Mouse (Mus musculus): Measurements from ENCODE around the gene Tbx1. TPM values are rescaled to one million over a fixed set of nuclear protein-coding genes. Genes with fewer than 3 reads are reported as not detected.

The Tbx1 gene
- polyA plus RNA-seq, 1 experiment from 2014 or later = 0.13 TPM

DNA sequence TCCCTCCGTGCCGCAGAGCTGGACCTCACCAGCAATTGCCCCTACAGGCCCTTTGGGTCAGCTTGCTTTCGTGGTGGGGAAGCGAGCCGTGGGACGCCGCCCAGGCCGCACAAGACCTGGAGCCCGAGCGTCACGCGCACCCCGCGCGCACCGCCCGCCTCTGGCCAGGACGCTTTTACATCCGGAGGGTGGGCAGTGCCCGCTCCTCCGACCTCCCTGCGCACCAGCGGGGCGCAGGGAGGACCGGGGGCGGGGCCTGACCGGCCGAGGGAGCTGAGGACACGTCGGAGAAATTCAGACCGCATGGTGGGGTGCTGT lies 1.8 kb downstream of the Tbx1 start:
- no peak for TF ChIP-seq CTCF (IDR thresholded peaks at IDR 0.05)
- in situ Hi-C loops (cut with MboI; ENCODE audit: low pct_unique_long_range_greater_than_20kb) = no loop called here
- ATAC-seq (no peak), DNase-seq (ENCODE audit: low read depth, low spot score) (no peak)
- ChIA-PET CTCF (no interaction called here), POLR2A (no interaction called here)
- H3K27me3 ChIP-seq = peaks cover 36% of the 10 kb centered on the region

DNA sequence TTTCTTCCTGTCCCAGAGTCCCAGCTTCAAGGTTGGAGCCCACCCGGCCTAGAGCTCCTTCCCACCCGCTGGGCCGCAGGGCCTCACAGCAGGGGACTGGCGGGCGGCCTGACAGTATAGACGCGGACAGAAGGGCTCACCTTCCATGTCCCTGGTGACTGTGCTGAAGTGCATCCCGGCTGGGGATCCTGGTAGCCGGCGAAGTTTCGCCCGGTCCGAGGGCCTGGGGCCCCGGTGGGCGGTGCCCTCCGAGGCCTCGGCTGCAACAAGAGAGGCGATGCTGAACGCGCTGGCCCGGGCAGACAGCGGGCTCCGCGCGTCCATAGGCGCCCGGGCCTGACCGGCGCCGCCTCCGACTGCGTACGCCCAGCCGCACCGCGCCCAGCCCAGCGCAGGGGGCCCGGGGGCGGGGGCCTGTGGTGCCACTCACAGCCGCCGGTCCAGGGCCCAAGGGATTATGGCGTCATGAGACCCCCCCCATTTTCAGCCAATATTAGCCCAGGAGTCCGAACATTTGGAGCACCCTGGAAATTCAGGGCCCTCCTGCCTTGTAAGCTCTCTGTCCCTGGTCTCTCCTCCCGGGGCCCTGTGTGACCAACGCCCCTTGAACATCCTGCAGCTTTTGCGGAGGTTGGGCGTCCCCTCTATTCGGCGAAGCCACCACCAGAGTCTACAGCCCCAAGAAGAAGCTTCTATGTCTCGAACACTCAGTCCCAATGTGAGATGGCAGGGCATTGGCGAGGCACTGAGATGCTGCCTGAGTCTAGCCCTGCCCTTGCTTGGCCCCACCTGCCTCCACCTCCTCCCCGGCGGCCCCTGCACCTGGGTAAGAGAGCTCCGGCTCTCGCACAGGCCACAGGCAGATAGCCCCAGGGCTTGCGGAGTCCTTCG lies 2.4 kb downstream of the Tbx1 start:
- peaks cover 35% of the 10 kb centered on the region for H3K27me3 ChIP-seq
- in situ Hi-C loops (cut with MboI; ENCODE audit: low pct_unique_long_range_greater_than_20kb) = no loop called here
- POLR2A ChIA-PET = no interaction called here
- ATAC-seq (no peak), DNase-seq (ENCODE audit: low read depth, low spot score) (no peak)
- CTCF ChIA-PET = no interaction called here
- TF ChIP-seq CTCF (IDR thresholded peaks at IDR 0.05) = no peak

DNA sequence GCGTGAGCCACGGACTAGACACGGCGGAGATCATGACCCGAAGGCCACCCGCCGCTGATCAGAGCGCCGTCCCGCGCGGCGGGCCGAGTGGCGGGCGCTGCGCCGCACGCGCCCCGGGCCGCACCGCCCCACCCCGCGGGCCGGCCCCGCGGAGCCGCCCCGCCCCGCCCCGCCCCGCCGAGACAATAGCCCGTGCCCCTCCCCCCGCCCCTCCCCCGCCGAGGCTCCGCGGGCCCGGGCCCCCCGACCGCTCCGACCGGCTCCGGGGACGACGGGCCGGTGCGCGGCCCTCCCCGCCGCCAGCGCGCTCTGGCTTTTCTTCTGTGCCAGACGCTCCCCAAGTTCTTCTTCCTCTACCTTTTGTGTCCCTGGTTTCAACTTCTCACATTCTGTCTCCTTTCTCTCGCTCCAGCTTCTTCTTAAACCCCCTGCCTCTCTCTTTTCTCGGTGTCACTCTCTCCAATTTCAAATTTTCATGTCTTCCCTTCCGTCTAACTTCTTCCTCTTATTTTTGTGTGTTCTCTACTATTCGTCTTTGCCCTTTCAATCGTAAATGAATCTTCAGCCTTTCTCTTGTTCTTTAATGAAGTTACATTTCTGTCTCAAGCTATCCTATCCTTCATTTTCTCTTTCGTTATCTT lies 3.4 kb downstream of the Tbx1 start:
- ChIA-PET CTCF (no interaction called here), POLR2A (no interaction called here)
- ATAC-seq (no peak), DNase-seq (ENCODE audit: low read depth, low spot score) (no peak)
- TF ChIP-seq CTCF (IDR thresholded peaks at IDR 0.05) = no peak
- H3K27me3 ChIP-seq = peaks cover 40% of the 10 kb centered on the region
- in situ Hi-C loops (cut with MboI; ENCODE audit: low pct_unique_long_range_greater_than_20kb) = no loop called here

DNA sequence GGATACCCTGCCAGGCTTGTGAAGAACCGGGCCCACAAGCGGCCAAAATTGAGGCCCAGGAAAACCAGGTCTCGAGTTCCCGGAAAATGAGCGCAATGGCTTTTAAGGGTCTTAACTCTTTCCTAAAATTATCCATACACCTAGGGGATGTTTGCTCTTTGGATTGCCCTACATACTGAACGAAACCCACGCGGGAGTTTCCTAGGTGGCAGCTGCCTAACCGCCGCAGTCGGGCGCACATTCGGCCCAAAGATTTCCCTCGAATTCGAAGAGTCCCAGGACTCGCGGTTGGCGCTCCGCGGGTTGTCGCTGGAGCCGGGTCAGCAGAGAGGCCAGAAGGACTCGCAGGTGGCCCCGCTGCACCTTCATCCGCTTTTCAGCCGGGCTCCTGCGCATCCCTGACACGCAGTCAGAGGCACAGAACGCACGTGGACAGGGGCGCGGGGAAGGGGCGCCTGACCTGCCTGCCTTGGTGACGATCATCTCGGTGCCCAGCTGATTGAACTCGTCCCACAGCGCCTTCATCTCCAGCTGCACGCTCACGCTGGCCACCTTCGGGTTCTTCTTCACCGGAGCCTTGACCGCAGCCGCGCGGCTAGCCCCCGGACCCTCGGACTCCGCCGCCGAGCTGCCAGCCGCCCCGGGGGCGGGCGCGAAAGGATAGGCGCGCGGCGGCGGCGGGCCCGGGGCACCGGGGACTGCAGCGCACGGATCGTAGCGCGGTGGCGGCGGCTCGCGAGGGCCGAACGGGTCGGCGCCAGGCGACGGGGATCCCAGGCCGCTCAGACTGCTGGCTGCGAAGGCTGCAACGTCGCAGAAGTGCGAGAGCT lies 4.2 kb downstream of the Tbx1 start:
- peaks cover 38% of the 10 kb centered on the region for H3K27me3 ChIP-seq
- no peak for ATAC-seq
- in situ Hi-C loops (cut with MboI; ENCODE audit: low pct_unique_long_range_greater_than_20kb) = no loop called here
- CTCF ChIA-PET = no interaction called here
- no peak for TF ChIP-seq CTCF (IDR thresholded peaks at IDR 0.05)
- POLR2A ChIA-PET = no interaction called here
- no peak for DNase-seq (ENCODE audit: low read depth, low spot score)

DNA sequence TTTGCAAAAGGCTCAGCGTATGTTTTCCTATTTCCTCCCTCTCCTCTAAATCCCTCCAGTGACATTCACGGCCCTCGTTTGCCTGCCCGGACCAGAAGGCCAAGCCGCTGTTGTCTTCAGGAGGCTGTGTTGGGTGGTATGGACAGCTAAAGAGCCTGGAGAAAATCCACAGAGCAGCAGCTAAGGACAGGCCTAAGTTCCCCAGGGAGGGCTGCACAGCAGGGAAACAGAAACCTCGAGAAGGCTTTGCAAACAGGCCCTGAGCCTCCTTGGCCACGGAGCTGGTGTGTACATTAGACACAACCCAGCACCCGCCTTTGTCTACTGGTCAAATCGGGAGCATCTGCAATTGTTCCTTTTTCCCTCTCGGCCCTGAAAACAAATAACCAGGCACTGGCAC lies 4.8 kb downstream of the Tbx1 start:
- CTCF ChIA-PET = no interaction called here
- H3K27me3 ChIP-seq = peaks cover 38% of the 10 kb centered on the region
- in situ Hi-C loops (cut with MboI; ENCODE audit: low pct_unique_long_range_greater_than_20kb) = no loop called here
- no peak for ATAC-seq
- no peak for DNase-seq (ENCODE audit: low read depth, low spot score)
- POLR2A ChIA-PET = no interaction called here
- no peak for TF ChIP-seq CTCF (IDR thresholded peaks at IDR 0.05)

DNA sequence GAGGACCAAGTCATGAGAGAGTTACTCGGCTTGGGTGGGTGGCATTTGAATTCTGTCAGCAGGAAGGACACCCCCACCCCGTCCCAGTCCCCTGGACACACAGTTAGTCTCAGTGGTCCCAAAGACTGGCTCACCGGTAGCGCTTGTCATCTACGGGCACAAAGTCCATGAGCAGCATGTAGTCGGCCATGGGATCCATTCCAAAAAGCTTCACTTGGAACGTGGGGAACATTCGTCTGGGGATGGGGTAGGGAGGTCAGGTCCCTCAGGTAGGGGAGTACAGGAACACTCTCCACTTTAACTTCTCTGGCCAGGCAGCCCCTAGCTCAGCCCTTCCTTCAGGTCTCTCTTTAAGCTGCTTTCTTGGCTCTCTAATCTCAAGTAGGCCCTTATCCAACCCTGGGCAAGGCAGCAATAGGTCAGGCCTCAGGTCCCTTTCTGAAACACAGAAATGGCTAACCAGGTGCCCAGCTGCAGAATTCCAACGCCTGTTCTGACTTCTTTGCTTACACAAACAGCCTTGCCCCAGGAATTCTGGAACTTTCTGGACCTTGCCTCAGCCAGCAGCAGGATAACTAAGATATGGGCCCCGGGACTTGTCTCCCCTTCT lies 5.5 kb downstream of the Tbx1 start:
- ChIA-PET CTCF (interaction anchor here (1.6 kb wide), 1 partner anchor 12 kb away, joined by 3 read pairs; no protein-coding TSS in a partner anchor), POLR2A (no interaction called here)
- no peak for TF ChIP-seq CTCF (IDR thresholded peaks at IDR 0.05)
- DNase-seq (ENCODE audit: low read depth, low spot score) (no peak), ATAC-seq (no peak)
- H3K27me3 ChIP-seq = peaks cover 38% of the 10 kb centered on the region
- in situ Hi-C loops (cut with MboI; ENCODE audit: low pct_unique_long_range_greater_than_20kb) = no loop called here

DNA sequence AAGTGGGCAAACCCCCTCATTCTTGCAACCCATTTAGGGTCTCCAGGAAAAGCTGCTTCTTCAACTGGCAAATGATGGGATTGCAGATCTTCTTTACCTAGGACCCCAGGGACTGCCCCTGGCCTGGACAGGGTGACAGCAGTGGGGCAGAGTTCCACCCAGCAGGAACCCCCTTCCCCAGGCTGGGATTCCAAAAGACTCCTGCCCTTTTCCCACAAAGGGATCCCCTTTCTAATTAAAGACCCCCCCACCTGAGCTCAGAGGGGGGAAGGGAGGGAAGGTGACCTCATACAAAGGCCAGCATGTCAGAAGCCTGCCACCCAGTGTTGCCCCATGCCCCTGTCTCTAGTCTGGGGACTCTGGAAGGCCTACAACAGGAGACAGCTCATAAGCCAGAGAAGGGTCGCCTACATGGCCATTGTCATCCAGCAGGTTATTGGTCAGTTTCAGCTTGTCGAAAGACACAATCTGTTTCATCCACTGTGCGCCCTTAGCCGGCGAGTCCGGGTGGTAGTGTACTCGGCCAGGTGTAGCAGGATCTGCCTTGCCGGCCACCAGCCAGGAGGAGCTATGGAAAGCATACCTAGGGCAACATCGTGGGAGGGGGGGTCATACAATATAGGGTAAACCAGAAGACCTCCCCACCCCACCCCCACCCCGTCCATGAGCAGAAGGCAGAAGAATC lies 6.7 kb downstream of the Tbx1 start:
- no peak for ATAC-seq
- H3K27me3 ChIP-seq = peaks cover 38% of the 10 kb centered on the region
- ChIA-PET POLR2A (no interaction called here), CTCF (interaction anchor here (0.7 to 1.6 kb wide), 2 partner anchors 13 to 20 kb away, joined by 3 read pairs; no protein-coding TSS in a partner anchor)
- TF ChIP-seq CTCF (IDR thresholded peaks at IDR 0.05) = no peak
- DNase-seq (ENCODE audit: low read depth, low spot score) = no peak
- in situ Hi-C loops (cut with MboI; ENCODE audit: low pct_unique_long_range_greater_than_20kb) = no loop called here

DNA sequence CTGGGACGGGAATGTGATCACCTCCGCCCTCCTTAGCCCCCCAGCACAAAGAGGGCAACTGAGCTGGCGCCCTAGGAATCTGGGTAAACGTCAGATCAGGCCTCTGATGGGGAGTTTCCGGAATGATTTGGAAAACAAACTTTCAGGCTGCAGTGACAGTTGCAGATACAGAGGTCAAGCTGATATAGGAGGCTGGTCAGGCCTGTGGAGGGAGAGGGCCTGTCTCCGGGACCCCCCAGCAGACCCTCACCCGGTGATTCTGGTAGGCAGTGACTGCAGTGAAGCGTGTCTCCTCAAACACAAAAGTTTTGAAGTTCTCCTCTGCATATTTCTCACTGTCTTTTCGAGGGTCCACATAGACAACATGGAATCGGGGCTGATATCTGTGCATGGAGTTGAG lies 7.3 kb downstream of the Tbx1 start:
- ATAC-seq (no peak), DNase-seq (ENCODE audit: low read depth, low spot score) (no peak)
- peaks cover 35% of the 10 kb centered on the region for H3K27me3 ChIP-seq
- in situ Hi-C loops (cut with MboI; ENCODE audit: low pct_unique_long_range_greater_than_20kb) = no loop called here
- no peak for TF ChIP-seq CTCF (IDR thresholded peaks at IDR 0.05)
- POLR2A ChIA-PET = no interaction called here
- CTCF ChIA-PET = no interaction called here

DNA sequence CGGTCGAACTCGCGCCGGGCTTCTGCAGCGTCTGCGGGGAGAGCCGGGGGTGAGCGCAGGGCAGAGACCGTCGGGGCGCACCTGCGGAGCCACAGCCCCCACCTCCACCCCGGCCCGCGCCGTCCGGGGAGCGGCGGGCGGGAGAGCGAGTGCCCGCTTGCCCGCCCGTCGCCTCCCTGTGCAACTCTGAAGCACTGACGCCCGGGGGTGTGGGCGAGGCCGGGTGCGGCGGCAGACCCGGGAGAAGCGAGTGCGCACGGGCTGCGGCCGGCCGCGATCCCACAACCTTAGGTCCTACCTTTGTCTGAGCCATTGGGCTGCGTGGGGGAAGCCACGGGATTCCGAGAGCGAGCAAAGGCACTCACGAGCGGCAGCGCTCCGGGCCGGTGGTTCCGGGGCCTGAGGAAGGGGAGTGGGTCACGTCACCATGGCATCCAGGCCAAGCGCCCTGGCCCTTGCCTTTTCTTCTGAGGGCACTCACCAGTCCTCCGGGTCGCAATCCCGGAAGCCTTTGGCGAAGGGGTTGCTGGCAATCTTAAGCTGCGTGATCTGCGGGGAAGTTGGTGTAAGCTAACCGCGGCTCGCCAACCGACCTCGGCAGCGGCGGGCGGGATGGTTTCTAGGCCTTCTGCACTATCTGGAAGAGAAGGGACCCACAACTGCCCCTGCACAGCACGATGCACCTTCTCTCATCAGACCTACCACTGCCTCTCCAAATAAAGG lies 7.9 kb downstream of the Tbx1 start:
- ATAC-seq (no peak), DNase-seq (ENCODE audit: low read depth, low spot score) (no peak)
- H3K27me3 ChIP-seq = peaks cover 32% of the 10 kb centered on the region
- in situ Hi-C loops (cut with MboI; ENCODE audit: low pct_unique_long_range_greater_than_20kb) = no loop called here
- ChIA-PET CTCF (no interaction called here), POLR2A (no interaction called here)
- no peak for TF ChIP-seq CTCF (IDR thresholded peaks at IDR 0.05)

Measured in Patski (cell line).